Mouse (Mus musculus) kidney, postnatal 36 days (tissue): ENCODE measurements around the gene Btnl1.

Experiments used
- DNase-seq, 2 experiments: peaks; one replicate each; pipeline ENCODE4 v3.0.0; 2021 to 2022; ENCODE audit warnings: mixed read lengths in 2 of 2

Btnl1 gene

DNA sequence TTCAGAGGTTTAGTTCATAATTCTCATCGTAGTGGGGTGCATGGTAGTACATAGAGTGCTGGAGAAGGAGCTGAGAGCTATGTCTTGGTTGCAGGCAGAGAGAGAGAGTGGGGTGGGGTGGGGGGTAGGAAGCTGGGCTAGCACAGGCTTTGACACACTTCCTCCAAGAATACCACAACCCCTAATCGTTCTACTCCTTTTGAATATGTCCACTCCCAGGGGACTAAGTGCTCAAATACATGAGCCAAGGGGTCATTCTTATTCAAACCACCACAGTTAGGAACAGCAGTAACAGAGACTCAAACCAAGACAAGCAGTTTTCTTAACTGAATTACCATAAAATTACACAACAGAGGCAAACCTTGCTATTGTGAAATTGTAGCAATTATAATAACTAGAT, 9.7 kb downstream of the Btnl1 start:
- DNase-seq = no peak

DNA sequence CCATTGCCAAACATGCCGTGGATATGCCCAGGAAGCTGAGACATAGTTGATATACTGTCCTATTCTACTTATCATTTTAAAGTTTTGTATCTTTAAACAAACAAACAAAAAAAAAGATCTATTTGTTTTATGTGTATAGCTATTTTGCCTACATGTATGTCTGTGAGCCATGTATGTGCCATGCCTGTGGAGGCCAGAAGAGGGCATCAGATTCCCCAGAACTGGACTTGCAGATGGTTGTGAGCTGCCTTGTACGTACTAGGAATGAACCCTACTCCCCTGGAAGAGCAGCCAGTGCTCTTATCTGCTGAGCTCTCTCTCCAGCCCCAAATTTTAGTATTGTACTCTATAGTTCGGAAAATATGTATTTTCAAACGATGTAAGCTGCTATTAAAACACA, 11.6 kb downstream of the Btnl1 start:
- peak; percentile 47 to 73 for DNase-seq

DNA sequence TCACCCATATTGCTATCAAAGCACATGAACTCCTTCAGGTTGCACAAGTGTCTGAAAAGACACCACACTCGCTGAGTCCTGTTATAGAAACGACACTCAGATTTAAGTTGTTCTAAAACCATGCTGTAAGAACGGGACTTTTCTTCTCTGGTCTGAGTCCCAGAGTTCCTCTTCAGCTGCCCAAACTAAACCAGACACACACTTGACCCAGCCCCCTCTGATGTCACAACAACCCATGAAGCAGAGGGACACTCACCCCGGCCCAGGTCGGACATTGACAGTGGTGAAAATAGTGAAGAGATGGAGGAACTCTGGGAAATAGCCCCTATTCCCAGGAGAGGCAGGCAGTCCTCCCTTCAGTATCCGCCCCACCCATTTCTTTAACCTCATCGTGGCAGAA, 14.6 kb downstream of the Btnl1 start:
- DNase-seq = no peak

DNA sequence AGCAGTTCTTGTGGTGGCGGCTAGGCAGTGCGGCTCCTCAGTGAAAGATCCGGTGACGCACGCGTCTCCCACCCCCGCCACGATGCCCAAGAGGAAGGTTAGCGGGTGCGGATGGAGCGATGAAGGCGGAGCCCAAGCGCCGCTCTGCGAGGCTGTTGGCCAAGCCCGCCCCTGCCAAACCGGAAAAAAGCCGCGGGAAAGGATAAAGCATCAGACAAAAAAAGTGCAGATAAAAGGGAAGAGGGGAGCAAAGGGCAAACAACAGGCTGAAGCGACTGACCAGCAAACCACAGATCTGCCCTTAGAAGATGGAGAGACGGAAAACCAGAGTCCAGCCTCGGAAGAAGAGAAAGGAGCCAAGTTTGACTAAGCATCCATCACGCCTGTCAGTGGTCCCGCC, 15.4 kb downstream of the Btnl1 start:
- DNase-seq = peak; percentile 65 to 74

DNA sequence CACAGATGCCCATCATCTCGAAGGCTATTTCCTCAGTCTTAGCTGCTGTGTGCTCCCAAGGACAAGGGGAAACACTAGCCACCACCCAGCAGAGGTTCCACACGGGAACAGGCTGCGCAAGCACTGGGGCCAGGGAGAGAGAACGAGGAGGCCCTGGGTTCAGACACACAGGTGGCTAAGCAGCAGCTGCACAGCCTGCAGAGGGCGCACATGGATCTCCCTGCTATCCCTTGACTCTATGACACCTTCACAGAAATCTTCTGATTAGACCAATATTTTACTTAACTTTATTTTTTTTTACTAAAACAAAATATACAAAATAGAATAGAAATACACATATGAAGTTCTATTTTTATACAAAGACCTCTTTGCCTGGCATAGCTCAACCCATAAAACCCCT, 20.4 kb downstream of the Btnl1 start:
- peak in 1 of 2 experiments; percentile 54 for DNase-seq

DNA sequence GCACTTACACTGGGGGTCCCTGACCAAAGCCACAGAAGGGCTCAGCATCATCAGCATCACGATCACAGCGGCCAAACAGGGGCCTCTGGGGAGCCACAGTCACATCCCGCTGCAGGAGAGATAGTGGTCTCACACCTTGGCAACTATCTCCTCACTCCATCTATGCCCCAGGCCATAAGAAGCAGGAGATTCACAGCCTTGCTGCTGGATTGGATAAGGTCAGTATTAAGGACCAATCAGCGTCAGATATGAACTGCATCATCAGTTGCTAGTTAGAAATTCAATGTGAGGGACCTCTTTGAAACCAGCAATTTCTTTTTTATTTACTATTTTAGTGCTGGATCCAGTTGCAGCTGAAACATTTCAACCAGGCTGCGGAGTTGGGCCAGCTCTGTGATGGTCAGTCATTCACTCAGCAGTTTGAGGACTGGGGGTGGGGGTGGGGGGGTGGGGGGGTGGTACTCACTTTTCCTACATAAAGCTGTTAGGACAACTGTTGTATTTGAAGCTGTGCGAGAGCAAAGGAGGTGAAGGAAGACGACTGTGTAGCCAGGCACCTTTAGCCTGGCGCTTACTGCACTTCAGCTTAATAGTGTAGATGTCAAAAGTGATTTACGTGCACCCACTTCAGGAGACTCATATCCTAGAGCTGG, 21.3 kb downstream of the Btnl1 start:
- DNase-seq = peak; percentile 58 to 85

DNA sequence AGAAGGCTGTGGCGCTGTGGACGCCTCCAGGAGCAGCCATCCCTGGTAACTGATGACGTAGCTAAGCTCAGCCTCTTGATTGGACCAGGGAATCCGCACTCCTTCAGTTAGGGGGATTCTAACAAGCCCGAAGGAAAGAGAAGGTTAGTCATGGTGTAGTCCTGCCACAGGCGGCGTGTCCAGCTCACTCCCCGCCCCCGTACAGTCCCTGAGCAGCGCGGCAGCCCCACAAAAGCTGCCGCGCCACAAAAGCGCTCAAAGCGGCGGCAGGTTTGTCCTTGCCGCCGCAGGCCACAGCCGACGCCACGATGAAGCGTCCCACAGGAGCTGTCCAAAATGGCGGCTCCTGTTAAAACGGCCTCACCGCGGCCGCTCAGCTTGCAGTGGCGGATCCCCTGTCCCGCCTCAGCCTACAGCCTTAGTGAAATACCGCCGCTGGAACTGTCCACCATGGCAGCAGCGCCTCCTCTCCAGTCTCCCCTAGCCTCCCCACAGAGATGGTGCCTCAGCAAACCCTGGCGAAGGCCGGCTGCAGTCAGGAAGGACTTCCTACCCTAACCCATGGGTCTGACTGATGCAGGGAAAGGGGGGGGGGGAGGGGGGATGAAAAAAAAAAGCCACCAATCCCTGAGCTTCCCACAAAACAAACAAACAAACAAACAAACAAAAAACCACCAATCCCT, 21.9 kb downstream of the Btnl1 start, which contains the start of gene BC051142:
Gene BC051142, plus strand, starts transcription at position 110 of the 683 bp plus-strand sequence.
- peak; percentile 81 to 86 for DNase-seq

DNA sequence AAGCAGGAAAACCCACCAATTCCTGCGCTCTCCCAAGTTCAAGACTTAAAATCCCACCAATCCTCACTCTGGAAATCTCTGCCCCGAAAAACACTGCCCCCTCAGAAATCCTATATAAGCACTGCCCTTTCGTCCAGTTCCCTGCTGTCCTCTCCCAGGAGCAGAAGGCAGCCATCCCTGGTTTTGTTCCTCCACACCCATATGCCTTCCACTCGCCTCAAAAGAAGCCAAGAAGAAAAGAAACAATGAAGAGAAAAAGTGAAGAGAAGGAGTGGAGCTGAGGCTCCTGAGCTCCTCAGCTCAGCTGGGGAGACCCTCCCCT, 22.4 kb downstream of the Btnl1 start:
- DNase-seq = no peak

DNA sequence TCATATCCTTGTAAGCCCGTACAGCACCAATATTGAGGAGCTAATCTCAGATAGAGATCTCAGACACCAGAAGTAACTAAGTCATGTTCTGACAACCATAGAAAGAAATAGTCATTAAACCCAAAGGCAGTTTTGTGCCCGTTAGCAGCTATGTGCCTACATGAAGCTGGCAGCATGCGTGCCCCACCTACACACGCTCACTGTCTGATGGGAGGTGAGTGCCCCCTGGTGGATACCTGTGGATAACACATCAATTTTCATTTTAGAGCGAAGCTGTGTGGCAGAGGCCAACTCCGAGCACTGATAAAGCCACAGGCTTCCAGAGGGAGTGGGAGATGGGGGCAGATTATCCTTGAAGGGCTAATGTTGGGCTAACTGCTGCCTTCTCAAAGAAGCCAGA, 34.2 kb downstream of the Btnl1 start:
- peak; percentile 59 to 82 for DNase-seq

DNA sequence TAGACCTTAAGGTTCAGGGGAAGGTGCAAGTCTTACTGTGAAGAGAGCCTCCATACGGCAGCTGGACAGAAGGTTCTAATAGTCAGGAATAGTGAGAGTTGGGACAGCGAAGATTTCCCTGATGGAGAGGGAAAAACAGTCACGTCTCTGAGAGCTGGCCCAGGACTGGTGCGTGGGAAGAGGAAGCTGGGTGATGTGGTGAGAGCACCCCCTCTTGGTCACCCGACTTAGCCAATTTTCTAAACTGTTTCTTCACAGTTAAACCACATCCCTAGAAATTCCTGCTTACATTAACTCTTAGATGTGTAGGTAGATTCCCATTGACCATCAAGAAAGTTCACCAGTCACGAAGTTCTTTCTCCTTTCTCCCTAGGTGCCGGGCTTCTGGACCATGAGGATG, 43.1 kb downstream of the Btnl1 start:
- no peak for DNase-seq

DNA sequence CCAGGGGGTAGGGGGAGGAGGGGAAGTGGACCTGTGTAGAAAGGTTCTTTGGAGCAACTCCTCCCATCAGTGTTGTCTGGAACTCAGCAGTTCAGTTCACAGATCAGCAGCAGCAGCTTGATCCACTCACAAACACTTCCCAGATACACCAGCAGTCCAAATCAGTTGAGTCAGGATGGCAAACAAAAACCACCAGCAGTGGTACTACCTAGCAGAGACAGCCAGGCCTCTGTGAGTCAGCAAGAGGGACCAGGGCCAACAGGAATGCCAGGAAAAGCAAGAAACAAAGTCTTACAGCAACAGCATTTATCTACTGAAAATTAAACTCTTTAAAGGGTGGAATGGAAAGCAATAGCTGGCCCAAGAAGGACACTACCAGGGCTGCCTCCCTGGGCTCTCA, 50.7 kb downstream of the Btnl1 start:
- DNase-seq = no peak
